Mouse (Mus musculus): ENCODE results near the gene Ascl3.

The Ascl3 gene

GRCm38 (mm10) chr7:109731626-109732025, at the start of gene Ascl3:
Gene Ascl3, minus strand, starts transcription at chr7:109731726.
- no peak for DNase-seq (ENCODE audit: low read depth, low spot score)

- peak; percentile 43 for DNase-seq (ENCODE audit: low read depth, low spot score)
Measured at GRCm38 (mm10) chr7:109781087-109781469, 49.6 kb upstream of the Ascl3 start.

GRCm38 (mm10) chr7:109772251-109772650, 40.7 kb upstream of the Ascl3 start:
- no peak for DNase-seq (ENCODE audit: low read depth, low spot score)

GRCm38 (mm10) chr7:109768699-109769383, 37.3 kb upstream of the Ascl3 start:
- DNase-seq (ENCODE audit: low read depth, low spot score) = no peak

- DNase-seq (ENCODE audit: low read depth, low spot score) = no peak
Measured at GRCm38 (mm10) chr7:109767575-109768350, 36.2 kb upstream of the Ascl3 start.

- DNase-seq (ENCODE audit: low read depth, low spot score) = no peak
Measured at GRCm38 (mm10) chr7:109764009-109764408, 32.5 kb upstream of the Ascl3 start.

GRCm38 (mm10) chr7:109756291-109756690, 24.8 kb upstream of the Ascl3 start:
- DNase-seq (ENCODE audit: low read depth, low spot score) = no peak

GRCm38 (mm10) chr7:109754034-109754433, 22.5 kb upstream of the Ascl3 start:
- DNase-seq (ENCODE audit: low read depth, low spot score) = no peak

- DNase-seq (ENCODE audit: low read depth, low spot score) = peak; percentile 69
Measured at GRCm38 (mm10) chr7:109752008-109752925, 20.7 kb upstream of the Ascl3 start, which contains the start of gene Tmem9b. Gene Tmem9b, minus strand, starts transcription at chr7:109752875.

- no peak for DNase-seq (ENCODE audit: low read depth, low spot score)
Measured at GRCm38 (mm10) chr7:109751427-109752007, 20.0 kb upstream of the Ascl3 start.

- no peak for DNase-seq (ENCODE audit: low read depth, low spot score)
Measured at GRCm38 (mm10) chr7:109747747-109748146, 16.2 kb upstream of the Ascl3 start.

- no peak for DNase-seq (ENCODE audit: low read depth, low spot score)
Measured at GRCm38 (mm10) chr7:109741703-109742102, 10.2 kb upstream of the Ascl3 start.

- no peak for DNase-seq (ENCODE audit: low read depth, low spot score)
Measured at GRCm38 (mm10) chr7:109741060-109741459, 9.5 kb upstream of the Ascl3 start.

- no peak for DNase-seq (ENCODE audit: low read depth, low spot score)
Measured at GRCm38 (mm10) chr7:109739822-109740370, 8.4 kb upstream of the Ascl3 start.

GRCm38 (mm10) chr7:109734806-109735205, 3.3 kb upstream of the Ascl3 start:
- no peak for DNase-seq (ENCODE audit: low read depth, low spot score)

GRCm38 (mm10) chr7:109723697-109724096, 7.8 kb downstream of the Ascl3 start, which contains the start of gene BC051019:
Gene BC051019, minus strand, starts transcription at chr7:109723850.
- DNase-seq (ENCODE audit: low read depth, low spot score) = peak; percentile 17

GRCm38 (mm10) chr7:109723114-109723513, 8.4 kb downstream of the Ascl3 start:
- peak; percentile 15 for DNase-seq (ENCODE audit: low read depth, low spot score)

- DNase-seq (ENCODE audit: low read depth, low spot score) = peak; percentile 86
Measured at GRCm38 (mm10) chr7:109722618-109723017, 8.9 kb downstream of the Ascl3 start.

GRCm38 (mm10) chr7:109719286-109719685, 12.2 kb downstream of the Ascl3 start:
- peak; percentile 65 for DNase-seq (ENCODE audit: low read depth, low spot score)

GRCm38 (mm10) chr7:109713434-109713982, 18.0 kb downstream of the Ascl3 start:
- DNase-seq (ENCODE audit: low read depth, low spot score) = no peak

- no peak for DNase-seq (ENCODE audit: low read depth, low spot score)
Measured at GRCm38 (mm10) chr7:109712198-109712597, 19.3 kb downstream of the Ascl3 start.

Measured in ZHBTc4 (cell line).